Mouse (Mus musculus): ENCODE data around the gene Ndufb3. TPM values are rescaled to one million over a fixed set of nuclear protein-coding genes. Genes with fewer than 3 reads are reported as not detected.
"Not testable (repeated sequence)": the region's sequence is repeated elsewhere in the genome, so short reads cannot be mapped to it uniquely, and the experiment has no call there.

Ndufb3 gene
- total and polyA plus RNA-seq, 2 experiments from 2014 or later: 89.2 to 212 TPM

- Histone ChIP-seq H3K4me3 (ENCODE audit: low read depth, low read length) (peak overlapping the region; percentile 78; the same call in 1 of the 2 replicates), H3K36me3 (ENCODE audit: insufficient read depth, low read length) (peaks cover 4% of the 10 kb centered on the region; the same call in 1 of the 2 replicates), H3K27me3 (ENCODE audit: insufficient read depth, low read length) (no peaks in the 10 kb centered on the region), H3K27ac (ENCODE audit: low read depth, low read length) (no peak overlapping the region), H3K4me2 (ENCODE audit: low read depth, low read length, poor library complexity, severe bottlenecking) (peak overlapping the region; percentile 56), H3K9ac (replicated peaks; ENCODE audit: low read length, poor library complexity, severe bottlenecking) (no peak overlapping the region; the same call in 1 of the 2 replicates), H3K9me3 (ENCODE audit: low read length) (no peaks in the 10 kb centered on the region), H3K4me1 (ENCODE audit: insufficient read depth, low read length) (peaks cover 6% of the 10 kb centered on the region; the same call in 1 of the 2 replicates)
- WGBS: 87% methylated on average over 1 of the region's 1 CpGs
- DNase-seq (ENCODE audit: low spot score): no peak
- ATAC-seq (ENCODE audit: low FRiP score): no peak
- no peak for TF ChIP-seq CTCF (IDR thresholded peaks at IDR 0.05)
Observed at GRCm38 (mm10) chr1:58587491-58587890, 1.3 kb downstream of the Ndufb3 start.

GRCm38 (mm10) chr1:58602681-58603080, 16.5 kb downstream of the Ndufb3 start:
- H3K4me1 ChIP-seq (ENCODE audit: insufficient read depth, low read length): no peaks in the 10 kb centered on the region
- WGBS: 81% methylated on average over 4 of the region's 4 CpGs
- ATAC-seq (ENCODE audit: low FRiP score): no peak
- H3K9me3 ChIP-seq (ENCODE audit: low read length): no peaks in the 10 kb centered on the region
- no peak for DNase-seq (ENCODE audit: low spot score)
- no peak overlapping the region for H3K9ac ChIP-seq (replicated peaks; ENCODE audit: low read length, poor library complexity, severe bottlenecking)
- no peaks in the 10 kb centered on the region for H3K27me3 ChIP-seq (ENCODE audit: insufficient read depth, low read length)
- no peak for TF ChIP-seq CTCF (IDR thresholded peaks at IDR 0.05)
- no peak overlapping the region for H3K4me3 ChIP-seq (ENCODE audit: low read depth, low read length)
- H3K36me3 ChIP-seq (ENCODE audit: insufficient read depth, low read length): no peaks in the 10 kb centered on the region
- H3K27ac ChIP-seq (ENCODE audit: low read depth, low read length): no peak overlapping the region
- H3K4me2 ChIP-seq (ENCODE audit: low read depth, low read length, poor library complexity, severe bottlenecking): no peak overlapping the region

- Histone ChIP-seq H3K9me3 (ENCODE audit: low read length) (no peaks in the 10 kb centered on the region), H3K27me3 (ENCODE audit: insufficient read depth, low read length) (no peaks in the 10 kb centered on the region), H3K27ac (ENCODE audit: low read depth, low read length) (no peak overlapping the region), H3K4me3 (ENCODE audit: low read depth, low read length) (no peak overlapping the region), H3K9ac (replicated peaks; ENCODE audit: low read length, poor library complexity, severe bottlenecking) (no peak overlapping the region), H3K4me1 (ENCODE audit: insufficient read depth, low read length) (no peaks in the 10 kb centered on the region), H3K36me3 (ENCODE audit: insufficient read depth, low read length) (no peaks in the 10 kb centered on the region), H3K4me2 (ENCODE audit: low read depth, low read length, poor library complexity, severe bottlenecking) (no peak overlapping the region)
- 82% methylated on average over 4 of the region's 4 CpGs for WGBS
- TF ChIP-seq CTCF (IDR thresholded peaks at IDR 0.05): no peak
- ATAC-seq (ENCODE audit: low FRiP score) (no peak), DNase-seq (ENCODE audit: low spot score) (no peak)
Observed at GRCm38 (mm10) chr1:58603738-58604137, 17.6 kb downstream of the Ndufb3 start.

- 89% methylated on average over 5 of the region's 5 CpGs for WGBS
- H3K4me1 ChIP-seq (ENCODE audit: insufficient read depth, low read length): not testable (repeated sequence)
Observed at GRCm38 (mm10) chr1:58609591-58609990, 23.4 kb downstream of the Ndufb3 start.

GRCm38 (mm10) chr1:58610166-58610565, 24.0 kb downstream of the Ndufb3 start:
- Histone ChIP-seq H3K27me3 (ENCODE audit: insufficient read depth, low read length) (no peaks in the 10 kb centered on the region), H3K4me1 (ENCODE audit: insufficient read depth, low read length) (no peaks in the 10 kb centered on the region), H3K4me3 (ENCODE audit: low read depth, low read length) (no peak overlapping the region), H3K27ac (ENCODE audit: low read depth, low read length) (no peak overlapping the region), H3K36me3 (ENCODE audit: insufficient read depth, low read length) (no peaks in the 10 kb centered on the region), H3K4me2 (ENCODE audit: low read depth, low read length, poor library complexity, severe bottlenecking) (no peak overlapping the region), H3K9ac (replicated peaks; ENCODE audit: low read length, poor library complexity, severe bottlenecking) (no peak overlapping the region), H3K9me3 (ENCODE audit: low read length) (no peaks in the 10 kb centered on the region)
- DNase-seq (ENCODE audit: low spot score) (no peak), ATAC-seq (ENCODE audit: low FRiP score) (no peak)
- TF ChIP-seq CTCF (IDR thresholded peaks at IDR 0.05): no peak
- 83% methylated on average over 1 of the region's 1 CpGs for WGBS

More at GRCm38 (mm10) chr1:58609591-58609990, 23.4 kb downstream of the Ndufb3 start:
- not testable (repeated sequence) for H3K36me3 ChIP-seq (ENCODE audit: insufficient read depth, low read length); H3K4me3 ChIP-seq (ENCODE audit: low read depth, low read length); ATAC-seq (ENCODE audit: low FRiP score); H3K4me2 ChIP-seq (ENCODE audit: low read depth, low read length, poor library complexity, severe bottlenecking); H3K9ac ChIP-seq (replicated peaks; ENCODE audit: low read length, poor library complexity, severe bottlenecking); DNase-seq (ENCODE audit: low spot score); H3K27me3 ChIP-seq (ENCODE audit: insufficient read depth, low read length); H3K27ac ChIP-seq (ENCODE audit: low read depth, low read length); H3K9me3 ChIP-seq (ENCODE audit: low read length)

- DNase-seq (ENCODE audit: low spot score) (no peak), ATAC-seq (ENCODE audit: low FRiP score) (no peak)
- Histone ChIP-seq H3K36me3 (ENCODE audit: insufficient read depth, low read length) (no peaks in the 10 kb centered on the region), H3K4me1 (ENCODE audit: insufficient read depth, low read length) (no peaks in the 10 kb centered on the region), H3K27ac (ENCODE audit: low read depth, low read length) (no peak overlapping the region), H3K4me2 (ENCODE audit: low read depth, low read length, poor library complexity, severe bottlenecking) (no peak overlapping the region), H3K9ac (replicated peaks; ENCODE audit: low read length, poor library complexity, severe bottlenecking) (no peak overlapping the region), H3K27me3 (ENCODE audit: insufficient read depth, low read length) (no peaks in the 10 kb centered on the region), H3K4me3 (ENCODE audit: low read depth, low read length) (no peak overlapping the region), H3K9me3 (ENCODE audit: low read length) (no peaks in the 10 kb centered on the region)
- 41% methylated on average over 1 of the region's 1 CpGs for WGBS
- no peak for TF ChIP-seq CTCF (IDR thresholded peaks at IDR 0.05)
Observed at GRCm38 (mm10) chr1:58610611-58611010, 24.4 kb downstream of the Ndufb3 start.
